Mouse (Mus musculus): Measurements from ENCODE around the gene Tspo. TPM values are rescaled to one million over a fixed set of nuclear protein-coding genes. Genes with fewer than 3 reads are reported as not detected.
A peak's percentile ranks its signal among the peaks of the same experiment; 100 is the strongest.

The Tspo gene
- polyA plus RNA-seq (2016; fragmentation: Nextera tagmentation; extraction: Ambion mirVana): 15.5 and 16.3 TPM in 2 replicates

GRCm38 (mm10) chr15:83563327-83563856 lies at the start of gene Tspo, which contains the start of gene Mcat:
Gene Tspo, plus strand, starts transcription at chr15:83563592.
Gene Mcat, minus strand, starts transcription at chr15:83563787.
- ATAC-seq (ENCODE audit: low FRiP score): peak; percentile 39; the same call in 1 of the 2 replicates
- Histone ChIP-seq H3K9me3 (no peaks in the 10 kb centered on the region), H3K36me3 (replicated peaks) (no peaks in the 10 kb centered on the region), H3K9ac (peak within 1 kb of the TSS; percentile 57), H3K27ac (peak within 1 kb of the TSS; percentile 37; the same call in 1 of the 2 replicates), H3K4me3 (replicated peaks) (peak within 1 kb of the TSS; percentile 41), H3K27me3 (peaks cover 16% of the 10 kb centered on the region; the same call in 1 of the 2 replicates), H3K4me1 (peaks cover 22% of the 10 kb centered on the region), H3K4me2 (peak within 1 kb of the TSS; percentile 83)
- WGBS: 1% methylated on average over 28 of the region's 28 CpGs

- no peaks in the 10 kb centered on the region for H3K36me3 ChIP-seq (replicated peaks)
- H3K9me3 ChIP-seq: no peaks in the 10 kb centered on the region
- WGBS: 69% methylated on average over 5 of the region's 5 CpGs
- no peak overlapping the region for H3K27ac ChIP-seq
- peaks cover 11% of the 10 kb centered on the region for H3K4me1 ChIP-seq
- peaks cover 13% of the 10 kb centered on the region for H3K27me3 ChIP-seq
- no peak overlapping the region for H3K4me3 ChIP-seq (replicated peaks)
- H3K9ac ChIP-seq: no peak overlapping the region
- ATAC-seq (ENCODE audit: low FRiP score): no peak
- H3K4me2 ChIP-seq: no peak overlapping the region
Observed at GRCm38 (mm10) chr15:83515018-83515417, 48.4 kb upstream of the Tspo start.

GRCm38 (mm10) chr15:83518215-83519048 lies 45.0 kb upstream of the Tspo start:
- ATAC-seq (ENCODE audit: low FRiP score): no peak; the same call in 1 of the 2 replicates
- H3K9ac ChIP-seq: 0 out of 2 replicates have a peak overlapping the region, but pooled peaks have one; percentile 21
- peaks cover 9% of the 10 kb centered on the region; the same call in 1 of the 2 replicates for H3K4me1 ChIP-seq
- H3K27ac ChIP-seq: no peak overlapping the region
- no peaks in the 10 kb centered on the region for H3K9me3 ChIP-seq
- no peaks in the 10 kb centered on the region for H3K36me3 ChIP-seq (replicated peaks)
- WGBS: 33% methylated on average over 20 of the region's 20 CpGs
- H3K4me3 ChIP-seq (replicated peaks): no peak overlapping the region
- H3K4me2 ChIP-seq: no peak overlapping the region; the same call in 1 of the 2 replicates
- peaks cover 4% of the 10 kb centered on the region for H3K27me3 ChIP-seq

- Histone ChIP-seq H3K4me2 (no peak overlapping the region), H3K27me3 (peaks cover 17% of the 10 kb centered on the region), H3K4me3 (replicated peaks) (no peak overlapping the region), H3K4me1 (peaks cover 15% of the 10 kb centered on the region; the same call in 1 of the 2 replicates), H3K36me3 (replicated peaks) (no peaks in the 10 kb centered on the region), H3K27ac (no peak overlapping the region), H3K9me3 (no peaks in the 10 kb centered on the region), H3K9ac (no peak overlapping the region)
- 88% methylated on average over 6 of the region's 6 CpGs for WGBS
- ATAC-seq (ENCODE audit: low FRiP score): no peak
Observed at GRCm38 (mm10) chr15:83520861-83521382, 42.5 kb upstream of the Tspo start.

GRCm38 (mm10) chr15:83523196-83523595 lies 40.2 kb upstream of the Tspo start:
- whole genome bisulfite sequencing: 23% methylated on average over 7 of the region's 7 CpGs
- Histone ChIP-seq H3K9me3 (no peaks in the 10 kb centered on the region), H3K4me3 (replicated peaks) (no peak overlapping the region), H3K4me2 (no peak overlapping the region), H3K36me3 (replicated peaks) (no peaks in the 10 kb centered on the region), H3K27ac (no peak overlapping the region), H3K9ac (no peak overlapping the region), H3K4me1 (peaks cover 26% of the 10 kb centered on the region), H3K27me3 (peaks cover 40% of the 10 kb centered on the region)
- ATAC-seq (ENCODE audit: low FRiP score): no peak

GRCm38 (mm10) chr15:83523638-83524332 lies 39.6 kb upstream of the Tspo start:
- 70% methylated on average over 14 of the region's 14 CpGs for WGBS
- no peak overlapping the region for H3K4me3 ChIP-seq (replicated peaks)
- H3K4me2 ChIP-seq: no peak overlapping the region
- H3K4me1 ChIP-seq: peaks cover 22% of the 10 kb centered on the region
- no peaks in the 10 kb centered on the region for H3K36me3 ChIP-seq (replicated peaks)
- no peaks in the 10 kb centered on the region for H3K9me3 ChIP-seq
- H3K27me3 ChIP-seq: peaks cover 45% of the 10 kb centered on the region
- H3K9ac ChIP-seq: no peak overlapping the region
- H3K27ac ChIP-seq: no peak overlapping the region
- ATAC-seq (ENCODE audit: low FRiP score): 0 out of 2 replicates have a peak, but pooled peaks have one; percentile 20

- Histone ChIP-seq H3K27me3 (peaks cover 49% of the 10 kb centered on the region), H3K4me1 (peaks cover 22% of the 10 kb centered on the region)
- 80% methylated on average over 3 of the region's 3 CpGs for WGBS
Observed at GRCm38 (mm10) chr15:83524333-83524729, 39.1 kb upstream of the Tspo start.

GRCm38 (mm10) chr15:83526424-83527091 lies 36.8 kb upstream of the Tspo start, which contains the start of gene Bik:
Gene Bik, plus strand, starts transcription at chr15:83526862.
- H3K4me3 ChIP-seq (replicated peaks): peak within 1 kb of the TSS; percentile 53
- peak within 1 kb of the TSS; percentile 51 for H3K9ac ChIP-seq
- H3K4me1 ChIP-seq: peaks cover 22% of the 10 kb centered on the region
- peak within 1 kb of the TSS; percentile 96 for H3K4me2 ChIP-seq
- WGBS: under 1% methylated on average over 45 of the region's 45 CpGs
- peaks cover 60% of the 10 kb centered on the region for H3K27me3 ChIP-seq
- no peaks in the 10 kb centered on the region for H3K36me3 ChIP-seq (replicated peaks)
- peak; percentile 65; the same call in 1 of the 2 replicates for ATAC-seq (ENCODE audit: low FRiP score)
- H3K9me3 ChIP-seq: no peaks in the 10 kb centered on the region
- no peak within 1 kb of the TSS for H3K27ac ChIP-seq

More at GRCm38 (mm10) chr15:83524333-83524729, 39.1 kb upstream of the Tspo start:
- H3K27ac ChIP-seq: no peak overlapping the region
- no peaks in the 10 kb centered on the region for H3K9me3 ChIP-seq
- no peak overlapping the region for H3K9ac ChIP-seq
- ATAC-seq (ENCODE audit: low FRiP score): no peak
- no peak overlapping the region for H3K4me2 ChIP-seq
- no peaks in the 10 kb centered on the region for H3K36me3 ChIP-seq (replicated peaks)
- H3K4me3 ChIP-seq (replicated peaks): no peak overlapping the region

GRCm38 (mm10) chr15:83527092-83527437 lies 36.3 kb upstream of the Tspo start:
- under 1% methylated on average over 26 of the region's 26 CpGs for WGBS
- no peak overlapping the region for H3K27ac ChIP-seq
- H3K4me1 ChIP-seq: peaks cover 22% of the 10 kb centered on the region
- no peaks in the 10 kb centered on the region for H3K36me3 ChIP-seq (replicated peaks)
- H3K4me2 ChIP-seq: peak overlapping the region; percentile 96
- H3K4me3 ChIP-seq (replicated peaks): peak overlapping the region; percentile 53
- H3K9ac ChIP-seq: peak overlapping the region; percentile 51
- peaks cover 60% of the 10 kb centered on the region for H3K27me3 ChIP-seq
- no peaks in the 10 kb centered on the region for H3K9me3 ChIP-seq
- ATAC-seq (ENCODE audit: low FRiP score): no peak

- Histone ChIP-seq H3K9me3 (no peaks in the 10 kb centered on the region), H3K27me3 (peaks cover 60% of the 10 kb centered on the region), H3K4me3 (replicated peaks) (peak overlapping the region; percentile 53; the same call in 1 of the 2 replicates), H3K4me1 (peaks cover 22% of the 10 kb centered on the region), H3K27ac (no peak overlapping the region), H3K4me2 (peak overlapping the region; percentile 96), H3K9ac (no peak overlapping the region), H3K36me3 (replicated peaks) (no peaks in the 10 kb centered on the region)
- WGBS: 68% methylated on average over 2 of the region's 2 CpGs
- no peak for ATAC-seq (ENCODE audit: low FRiP score)
Observed at GRCm38 (mm10) chr15:83527747-83528146, 35.6 kb upstream of the Tspo start.

- 81% methylated on average over 4 of the region's 4 CpGs for WGBS
- Histone ChIP-seq H3K4me2 (no peak overlapping the region), H3K27ac (no peak overlapping the region), H3K9ac (no peak overlapping the region), H3K4me1 (peaks cover 14% of the 10 kb centered on the region), H3K27me3 (peaks cover 60% of the 10 kb centered on the region), H3K4me3 (replicated peaks) (no peak overlapping the region), H3K9me3 (no peaks in the 10 kb centered on the region), H3K36me3 (replicated peaks) (no peaks in the 10 kb centered on the region)
- no peak for ATAC-seq (ENCODE audit: low FRiP score)
Observed at GRCm38 (mm10) chr15:83528892-83529291, 34.5 kb upstream of the Tspo start.
